Mouse (Mus musculus) heart, embryonic 12.5 days (tissue): Measurements from ENCODE around the gene Taldo1. TPM values are rescaled to one million over a fixed set of nuclear protein-coding genes. Genes with fewer than 3 reads are reported as not detected.

Experiments used
- ATAC-seq: fragments of 200-750 bp; cut with Nextera tagmentation; 2 replicates; pipeline ENCODE4 v1.8.0; 2017; ENCODE audit warnings: moderate TSS enrichment, moderate library complexity; ENCODE audit not compliant: insufficient number of reproducible peaks, low FRiP score
- H3K27ac ChIP-seq: fragments of 300-500 bp; sonication (generic); 2 replicates; pipeline ENCODE4 v1.5.1; 2016; ENCODE audit warnings: mild to moderate bottlenecking, moderate library complexity; ENCODE audit not compliant: poor library complexity, severe bottlenecking
- H3K27me3 ChIP-seq: fragments of 300-500 bp; sonication (generic); replicated peaks from 2 replicates; pipeline ENCODE4 v1.6.1; 2016; ENCODE audit warnings: mild to moderate bottlenecking, moderate library complexity
- H3K36me3 ChIP-seq: fragments of 300-500 bp; sonication (generic); 2 replicates; pipeline ENCODE4 v1.6.1; 2016; ENCODE audit warnings: mild to moderate bottlenecking, moderate library complexity
- H3K4me1 ChIP-seq: fragments of 300-500 bp; sonication (generic); replicated peaks from 2 replicates; pipeline ENCODE4 v1.6.1; 2016; ENCODE audit warnings: mild to moderate bottlenecking
- H3K4me2 ChIP-seq: fragments of 300-500 bp; sonication (generic); 2 replicates; pipeline ENCODE4 v1.6.1; 2016; ENCODE audit warnings: mild to moderate bottlenecking, moderate library complexity
- H3K4me3 ChIP-seq: fragments of 300-500 bp; sonication (generic); 2 replicates; pipeline ENCODE4 v1.5.1; 2016; ENCODE audit warnings: mild to moderate bottlenecking
- H3K9ac ChIP-seq: fragments of 300-500 bp; sonication (generic); 2 replicates; pipeline ENCODE4 v1.6.1; 2016; ENCODE audit warnings: mild to moderate bottlenecking, moderate library complexity
- H3K9me3 ChIP-seq: fragments of 300-500 bp; sonication (generic); replicated peaks from 2 replicates; pipeline ENCODE4 v1.6.1; 2016; ENCODE audit warnings: mild to moderate bottlenecking, moderate library complexity
- WGBS: fragments of 180-500 bp; shearing (Covaris S2); methylation state at CpG from one replicate; pipeline ENCODE4 v1.1.7; 2016; 5-methylcytosine and 5-hydroxymethylcytosine counted together
- polyA plus RNA-seq: library from polyadenylated mRNA; unstranded; fragments of >200 nt; fragmentation: Nextera tagmentation; extraction: Ambion mirVana; gene quantifications from 2 replicates; pipeline ENCODE4 v1.2.1, GENCODE M21; 2016

Gene Taldo1
- 276 and 284 TPM in 2 replicates for polyA plus RNA-seq

DNA sequence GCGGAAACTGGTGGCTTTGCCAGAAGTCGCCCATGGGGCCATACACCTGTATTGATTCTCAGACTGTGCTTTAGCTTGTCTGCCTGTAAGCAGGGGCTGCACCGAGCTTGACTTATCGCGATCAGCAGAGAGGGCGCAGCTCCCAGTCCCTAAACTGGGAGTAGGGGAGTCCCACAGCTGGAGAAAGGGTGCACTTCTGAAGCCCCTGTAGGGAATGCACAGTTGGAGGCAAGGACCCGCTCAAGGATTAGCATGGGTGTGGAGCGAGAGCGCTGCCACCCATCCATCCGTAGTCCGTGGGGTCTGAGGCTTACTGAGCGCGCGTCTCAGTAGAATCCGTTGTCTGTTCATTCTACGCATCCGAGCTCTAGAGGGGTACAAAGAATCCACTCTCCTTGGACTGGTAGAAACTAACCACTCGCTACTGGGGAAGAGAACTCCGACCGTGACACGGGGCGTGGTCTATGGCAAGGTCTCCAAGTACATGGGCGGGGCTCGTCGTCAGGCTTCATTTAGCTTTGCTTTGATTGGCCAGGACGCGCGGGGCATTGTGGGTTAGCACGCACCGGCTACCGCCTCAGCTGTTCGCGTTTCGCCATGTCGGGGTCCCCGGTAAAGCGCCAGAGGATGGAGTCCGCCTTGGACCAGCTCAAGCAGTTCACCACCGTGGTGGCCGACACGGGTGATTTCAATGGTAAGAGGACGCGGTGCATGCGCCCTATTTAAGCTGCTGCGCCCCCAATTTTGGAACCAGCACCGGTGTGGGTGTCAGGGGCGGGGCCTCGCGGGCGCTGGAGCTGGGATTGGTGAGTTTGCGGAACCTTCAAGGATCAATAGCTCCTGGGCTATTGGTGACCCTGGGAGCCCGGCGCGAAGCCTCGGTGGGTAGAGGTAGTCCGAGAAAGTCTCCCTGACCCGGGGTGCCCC is at the start of gene Taldo1:
TSS of gene Taldo1 (plus strand) at position 575 of the 927 bp plus-strand sequence.
- Histone ChIP-seq H3K9ac (peak within 1 kb of the TSS; percentile 86), H3K4me1 (peaks cover 15% of the 10 kb centered on the region), H3K27me3 (no peaks in the 10 kb centered on the region; the same call in 1 of the 2 replicates), H3K4me2 (peak within 1 kb of the TSS; percentile 95), H3K4me3 (peak within 1 kb of the TSS; percentile 75), H3K27ac (peak within 1 kb of the TSS; percentile 81), H3K9me3 (no peaks in the 10 kb centered on the region), H3K36me3 (peaks cover 17% of the 10 kb centered on the region)
- peak; percentile 94 for ATAC-seq
- under 1% methylated on average over 57 of the region's 57 CpGs for WGBS

DNA sequence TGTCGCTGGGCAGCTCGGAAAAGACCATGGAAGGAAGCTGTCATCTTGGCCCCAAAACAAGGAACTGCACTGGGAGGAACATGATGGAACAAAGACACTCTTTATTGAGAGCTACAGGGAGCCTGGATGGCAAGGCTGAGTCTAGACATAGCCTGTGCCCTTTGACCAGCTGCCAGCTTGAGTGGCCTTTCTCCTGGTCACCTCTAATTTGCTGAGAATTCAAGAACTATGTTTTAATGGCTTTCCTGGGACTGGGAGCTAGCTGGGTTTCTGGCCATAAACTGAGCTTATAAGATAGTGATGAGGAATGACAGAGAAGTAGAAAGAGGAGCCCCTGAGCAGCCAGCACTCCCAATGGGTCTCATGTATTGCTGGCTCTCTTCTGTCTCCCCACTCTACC is 48.8 kb upstream of the Taldo1 start:
- Histone ChIP-seq H3K4me3 (no peak overlapping the region), H3K36me3 (no peaks in the 10 kb centered on the region), H3K27me3 (peaks cover 31% of the 10 kb centered on the region), H3K9ac (no peak overlapping the region), H3K4me2 (no peak overlapping the region), H3K27ac (no peak overlapping the region), H3K4me1 (peaks cover 8% of the 10 kb centered on the region), H3K9me3 (no peaks in the 10 kb centered on the region)
- WGBS, result 64% methylated on average over 2 of the region's 2 CpGs
- ATAC-seq, result no peak

DNA sequence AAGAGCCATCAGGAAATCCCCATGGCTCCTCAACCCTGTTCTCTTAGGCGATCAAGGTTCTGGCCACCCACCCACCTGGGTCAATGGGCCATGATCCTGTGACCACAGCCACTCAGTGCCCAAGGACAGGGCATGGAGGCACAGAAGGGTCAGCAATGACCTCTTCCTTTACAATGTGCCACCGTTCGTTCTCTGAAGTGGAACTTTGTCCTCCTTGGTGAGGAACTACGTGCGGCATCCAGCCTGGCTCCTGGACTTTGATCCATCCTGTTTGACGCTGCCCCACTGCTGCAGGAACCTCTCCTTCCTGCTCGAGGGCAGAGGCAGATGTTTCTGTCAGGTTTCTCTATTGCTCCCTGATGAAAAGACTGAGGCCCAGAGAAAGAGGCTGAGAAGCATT is 48.3 kb upstream of the Taldo1 start:
- no peak for ATAC-seq
- no peak overlapping the region for H3K4me3 ChIP-seq
- H3K4me2 ChIP-seq, result no peak overlapping the region
- no peaks in the 10 kb centered on the region for H3K36me3 ChIP-seq
- H3K9ac ChIP-seq, result no peak overlapping the region
- H3K4me1 ChIP-seq, result peaks cover 5% of the 10 kb centered on the region
- H3K27ac ChIP-seq, result no peak overlapping the region
- H3K9me3 ChIP-seq, result no peaks in the 10 kb centered on the region
- 65% methylated on average over 7 of the region's 7 CpGs for WGBS
- peaks cover 26% of the 10 kb centered on the region for H3K27me3 ChIP-seq

DNA sequence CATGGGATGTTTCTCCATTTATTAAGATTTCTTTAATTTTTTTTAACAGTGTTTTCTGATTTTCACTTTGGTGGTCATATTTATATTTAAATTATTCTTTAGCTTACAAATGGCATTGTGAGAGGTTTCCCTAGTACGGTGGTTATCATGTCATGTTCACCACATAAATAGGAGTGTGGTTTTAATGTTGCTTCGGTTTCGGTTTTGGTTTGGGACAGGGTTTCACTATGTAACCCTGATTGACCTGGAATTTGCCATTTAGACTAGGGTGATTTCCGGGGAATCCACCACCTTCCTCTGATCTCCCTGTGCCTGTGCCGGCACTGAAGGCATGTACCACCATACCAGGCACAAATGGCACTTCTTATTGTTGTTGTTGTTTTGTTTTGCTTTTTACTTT is 47.2 kb upstream of the Taldo1 start:
- WGBS, result 83% methylated on average over 5 of the region's 5 CpGs
- Histone ChIP-seq H3K36me3 (no peaks in the 10 kb centered on the region), H3K4me1 (no peaks in the 10 kb centered on the region; the same call in 1 of the 2 replicates), H3K9ac (no peak overlapping the region), H3K4me3 (no peak overlapping the region), H3K9me3 (no peaks in the 10 kb centered on the region), H3K4me2 (no peak overlapping the region), H3K27ac (no peak overlapping the region), H3K27me3 (peaks cover 21% of the 10 kb centered on the region)
- ATAC-seq, result no peak

DNA sequence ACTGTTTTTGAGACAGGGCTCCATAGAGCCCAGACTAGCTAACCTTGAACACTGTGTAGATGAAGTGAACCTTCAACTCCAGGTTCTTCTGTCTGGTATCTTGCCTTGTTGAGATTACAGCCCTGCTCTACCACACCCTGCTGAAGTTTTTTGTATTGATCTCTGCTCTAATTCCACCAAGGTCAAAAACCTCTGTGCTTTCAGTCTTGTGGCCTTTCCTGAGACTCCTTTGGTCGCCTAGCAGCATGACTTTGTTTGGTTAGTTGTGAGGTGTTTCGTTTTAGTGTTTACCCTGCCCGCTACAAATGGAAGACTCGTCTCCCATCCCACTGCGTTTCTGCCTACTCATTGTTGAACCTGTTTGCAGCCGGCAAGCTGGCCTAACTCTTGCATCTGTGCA is 40.9 kb upstream of the Taldo1 start:
- 75% methylated on average over 6 of the region's 6 CpGs for WGBS

DNA sequence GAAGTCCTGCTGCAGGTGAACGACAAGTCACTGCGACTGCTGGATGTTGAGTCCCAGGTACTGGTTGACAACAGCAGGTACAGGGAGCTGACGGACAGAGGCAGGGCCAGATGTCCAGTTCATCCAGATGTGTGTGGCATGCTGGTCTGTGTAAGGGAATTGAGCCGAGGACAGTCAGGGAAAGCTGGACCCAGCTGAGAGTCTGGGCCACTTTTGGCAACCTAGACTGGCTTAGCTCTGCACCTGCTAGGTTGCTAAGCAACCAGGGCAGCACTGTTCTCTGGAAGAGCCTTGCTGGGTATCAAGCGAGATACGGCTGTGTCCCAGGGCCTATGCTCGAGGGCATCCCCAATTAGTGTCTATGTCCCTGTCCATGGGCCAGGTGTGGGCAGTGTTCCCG is 36.9 kb upstream of the Taldo1 start:
- 74% methylated on average over 8 of the region's 8 CpGs for WGBS
- no peaks in the 10 kb centered on the region for H3K9me3 ChIP-seq
- no peaks in the 10 kb centered on the region for H3K4me1 ChIP-seq
- no peak overlapping the region for H3K4me3 ChIP-seq
- no peak overlapping the region for H3K9ac ChIP-seq
- no peaks in the 10 kb centered on the region for H3K36me3 ChIP-seq
- H3K27me3 ChIP-seq, result peaks cover 31% of the 10 kb centered on the region
- no peak for ATAC-seq
- no peak overlapping the region for H3K27ac ChIP-seq
- no peak overlapping the region for H3K4me2 ChIP-seq

More for the DNA sequence above, 40.9 kb upstream of the Taldo1 start:
- H3K27ac ChIP-seq, result no peak overlapping the region
- no peak overlapping the region for H3K4me2 ChIP-seq
- H3K4me3 ChIP-seq, result no peak overlapping the region
- no peaks in the 10 kb centered on the region for H3K36me3 ChIP-seq
- no peaks in the 10 kb centered on the region for H3K9me3 ChIP-seq
- peaks cover 7% of the 10 kb centered on the region for H3K27me3 ChIP-seq
- no peak for ATAC-seq
- no peak overlapping the region for H3K9ac ChIP-seq
- H3K4me1 ChIP-seq, result no peaks in the 10 kb centered on the region

DNA sequence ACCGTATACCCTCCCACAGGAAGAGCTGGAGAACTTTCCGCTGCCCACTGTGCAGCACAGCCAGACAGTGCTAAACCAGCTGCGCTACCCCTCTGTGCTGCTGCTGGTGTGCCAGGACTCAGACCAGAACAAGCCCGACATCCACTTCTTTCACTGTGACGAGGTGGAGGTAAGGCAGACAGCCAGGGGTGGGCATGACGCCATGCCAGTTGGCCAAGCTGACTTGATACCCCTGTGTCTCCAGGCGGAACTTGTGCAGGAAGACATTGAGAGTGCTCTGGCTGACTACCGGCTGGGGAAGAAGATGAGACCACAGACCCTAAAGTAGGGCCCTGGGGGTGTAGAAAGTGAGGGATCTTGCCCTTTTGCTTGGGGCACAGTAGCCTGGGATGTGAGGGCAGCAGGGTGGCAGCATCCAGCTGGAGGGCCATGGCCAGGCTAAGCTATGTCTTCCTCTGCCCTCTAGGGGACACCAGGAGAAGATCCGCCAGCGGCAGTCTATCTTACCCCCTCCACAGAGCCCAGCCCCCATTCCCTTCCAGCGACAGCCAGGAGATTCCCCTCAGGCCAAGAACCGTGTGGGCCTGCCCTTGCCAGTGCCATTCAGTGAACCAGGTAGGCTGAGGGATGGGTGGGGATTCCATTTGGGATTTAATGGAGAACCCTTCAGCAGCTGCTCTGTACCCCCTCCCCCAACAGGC is 36.2 kb upstream of the Taldo1 start:
- H3K9me3 ChIP-seq, result no peaks in the 10 kb centered on the region
- no peak overlapping the region for H3K4me2 ChIP-seq
- no peaks in the 10 kb centered on the region for H3K4me1 ChIP-seq
- WGBS, result 53% methylated on average over 12 of the region's 12 CpGs
- no peak for ATAC-seq
- H3K9ac ChIP-seq, result no peak overlapping the region
- no peaks in the 10 kb centered on the region for H3K36me3 ChIP-seq
- no peak overlapping the region for H3K27ac ChIP-seq
- H3K27me3 ChIP-seq, result peaks cover 38% of the 10 kb centered on the region
- no peak overlapping the region for H3K4me3 ChIP-seq

DNA sequence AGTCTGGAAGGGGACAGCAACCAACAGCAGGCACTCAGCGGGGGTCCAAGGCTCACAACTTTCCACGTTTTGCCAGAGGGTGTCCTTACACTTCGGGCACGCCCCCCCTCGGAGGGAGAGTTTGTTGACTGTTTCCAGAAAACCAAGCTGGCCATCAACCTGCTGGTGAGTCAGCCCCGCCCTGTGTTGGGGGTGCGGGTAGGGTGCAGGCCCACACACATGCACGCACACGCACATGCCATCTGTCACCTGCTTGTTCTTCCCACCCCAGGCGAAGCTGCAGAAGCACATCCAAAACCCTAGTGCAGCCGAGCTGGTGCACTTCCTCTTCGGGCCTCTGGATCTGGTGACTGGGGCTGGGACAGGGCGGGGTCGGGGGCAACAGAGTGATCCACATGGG is 35.0 kb upstream of the Taldo1 start:
- 69% methylated on average over 14 of the region's 14 CpGs for WGBS
- no peak overlapping the region for H3K4me3 ChIP-seq
- ATAC-seq, result no peak
- peaks cover 3% of the 10 kb centered on the region; the same call in 1 of the 2 replicates for H3K4me1 ChIP-seq
- H3K9ac ChIP-seq, result no peak overlapping the region
- H3K27ac ChIP-seq, result no peak overlapping the region
- peaks cover 50% of the 10 kb centered on the region for H3K27me3 ChIP-seq
- no peak overlapping the region for H3K4me2 ChIP-seq
- no peaks in the 10 kb centered on the region for H3K36me3 ChIP-seq
- no peaks in the 10 kb centered on the region for H3K9me3 ChIP-seq

DNA sequence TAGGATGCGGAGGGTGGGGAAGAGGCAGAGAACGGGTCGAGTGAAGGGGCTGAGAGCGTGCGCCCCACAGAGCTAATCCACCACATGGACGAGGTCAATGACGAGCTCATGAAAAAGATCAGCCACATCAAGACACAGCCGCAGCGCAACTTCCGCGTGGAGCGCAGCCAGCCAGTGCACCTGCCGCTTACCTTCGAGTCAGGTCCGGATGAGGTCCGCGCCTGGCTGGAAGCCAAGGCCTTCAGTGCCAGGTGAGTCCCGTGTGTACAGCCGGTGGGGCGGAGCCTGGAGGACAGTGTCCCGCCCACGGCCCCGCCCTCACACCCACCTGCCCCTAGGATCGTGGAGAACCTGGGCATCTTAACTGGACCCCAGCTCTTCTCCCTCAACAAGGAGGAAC is 30.5 kb upstream of the Taldo1 start:
- Histone ChIP-seq H3K36me3 (no peaks in the 10 kb centered on the region), H3K27me3 (peaks cover 65% of the 10 kb centered on the region), H3K9me3 (no peaks in the 10 kb centered on the region), H3K4me2 (no peak overlapping the region), H3K9ac (0 out of 2 replicates have a peak overlapping the region, but pooled peaks have one; percentile 29), H3K4me1 (peaks cover 3% of the 10 kb centered on the region; the same call in 1 of the 2 replicates), H3K27ac (no peak overlapping the region), H3K4me3 (no peak overlapping the region)
- WGBS, result 18% methylated on average over 24 of the region's 24 CpGs
- no peak for ATAC-seq

DNA sequence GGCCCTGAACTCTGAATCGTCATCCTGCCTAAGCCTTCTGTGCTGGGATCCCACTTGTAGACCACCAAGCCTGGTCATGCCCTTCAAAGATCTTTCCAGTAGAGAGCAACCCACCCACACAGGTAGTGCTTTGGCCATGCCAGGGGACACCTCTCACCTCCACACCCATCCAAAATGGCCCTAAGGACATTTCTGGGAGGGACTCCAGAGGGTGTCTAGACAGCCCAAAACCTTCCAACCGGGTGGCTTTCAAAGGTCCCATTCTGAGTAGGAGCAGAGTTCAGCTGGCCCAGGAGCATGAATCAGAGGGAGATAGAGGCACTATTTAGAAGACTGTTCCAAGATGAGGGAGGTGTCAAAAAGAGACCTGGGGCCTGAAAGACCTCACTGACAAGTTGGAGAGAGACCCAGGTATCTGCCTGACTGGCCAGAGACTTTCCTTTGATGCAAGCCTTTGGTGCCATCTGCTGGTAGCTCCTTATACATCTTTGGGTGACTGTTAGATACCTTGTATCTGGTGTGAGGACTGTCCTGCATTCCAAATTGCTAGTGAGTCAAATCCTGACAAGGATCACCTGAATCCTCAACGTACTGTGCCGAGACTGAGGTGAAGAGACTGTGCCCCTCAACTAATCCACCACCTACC is 28.8 kb upstream of the Taldo1 start:
- no peak overlapping the region; the same call in 1 of the 2 replicates for H3K9ac ChIP-seq
- no peak overlapping the region for H3K4me2 ChIP-seq
- WGBS, result 55% methylated on average over 4 of the region's 4 CpGs
- H3K36me3 ChIP-seq, result no peaks in the 10 kb centered on the region
- peak; percentile 75 for ATAC-seq
- H3K27me3 ChIP-seq, result peaks cover 55% of the 10 kb centered on the region
- no peak overlapping the region for H3K27ac ChIP-seq
- H3K4me1 ChIP-seq, result peaks cover 3% of the 10 kb centered on the region; the same call in 1 of the 2 replicates
- no peaks in the 10 kb centered on the region for H3K9me3 ChIP-seq
- H3K4me3 ChIP-seq, result no peak overlapping the region

DNA sequence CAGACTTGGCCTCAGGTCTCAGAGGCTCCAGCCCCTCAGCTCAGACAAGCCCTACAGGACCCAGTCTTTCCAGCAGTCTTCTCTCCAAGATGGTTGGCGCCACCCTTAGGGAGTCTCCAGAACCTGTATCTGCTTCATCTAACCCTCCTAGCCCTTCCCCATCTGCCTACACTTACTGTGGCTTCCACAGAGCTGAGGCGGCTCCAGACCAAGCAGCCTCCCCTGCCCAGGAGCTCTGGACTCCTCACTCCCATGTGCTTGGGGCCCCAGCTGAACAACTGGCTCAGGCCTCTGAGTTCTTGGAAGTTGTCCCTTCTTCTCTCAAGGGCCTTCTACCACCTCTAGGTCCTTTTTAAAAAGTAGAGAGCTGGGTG is 28.3 kb upstream of the Taldo1 start:
- WGBS, result 52% methylated on average over 2 of the region's 2 CpGs
- no peak overlapping the region for H3K4me3 ChIP-seq
- peaks cover 3% of the 10 kb centered on the region; the same call in 1 of the 2 replicates for H3K4me1 ChIP-seq
- peaks cover 55% of the 10 kb centered on the region for H3K27me3 ChIP-seq
- H3K4me2 ChIP-seq, result no peak overlapping the region
- no peak overlapping the region for H3K27ac ChIP-seq
- H3K9me3 ChIP-seq, result no peaks in the 10 kb centered on the region
- peak; percentile 23 for ATAC-seq
- H3K9ac ChIP-seq, result no peak overlapping the region
- H3K36me3 ChIP-seq, result no peaks in the 10 kb centered on the region
